Mouse (Mus musculus) CH12.LX (cell line): ENCODE data around the gene Hecw2.

Experiments used
- CTCF ChIP-seq, 2 experiments: IDR thresholded peaks in 1 of 2; conservative IDR thresholded peaks in 1 of 2; 2 replicates each; pipeline ENCODE4 v1.5.1; 2011 to 2012; ENCODE audit warnings: low read depth in 2 of 2, low read length in 2 of 2, improper control_type of control experiment in 1 of 2, inconsistent platforms in 1 of 2, mild to moderate bottlenecking in 1 of 2, moderate library complexity in 1 of 2
- MAX ChIP-seq: IDR thresholded peaks from 2 replicates; pipeline ENCODE4 v1.6.1; 2011; ENCODE audit warnings: low read length, improper control_type of control experiment

DNA sequence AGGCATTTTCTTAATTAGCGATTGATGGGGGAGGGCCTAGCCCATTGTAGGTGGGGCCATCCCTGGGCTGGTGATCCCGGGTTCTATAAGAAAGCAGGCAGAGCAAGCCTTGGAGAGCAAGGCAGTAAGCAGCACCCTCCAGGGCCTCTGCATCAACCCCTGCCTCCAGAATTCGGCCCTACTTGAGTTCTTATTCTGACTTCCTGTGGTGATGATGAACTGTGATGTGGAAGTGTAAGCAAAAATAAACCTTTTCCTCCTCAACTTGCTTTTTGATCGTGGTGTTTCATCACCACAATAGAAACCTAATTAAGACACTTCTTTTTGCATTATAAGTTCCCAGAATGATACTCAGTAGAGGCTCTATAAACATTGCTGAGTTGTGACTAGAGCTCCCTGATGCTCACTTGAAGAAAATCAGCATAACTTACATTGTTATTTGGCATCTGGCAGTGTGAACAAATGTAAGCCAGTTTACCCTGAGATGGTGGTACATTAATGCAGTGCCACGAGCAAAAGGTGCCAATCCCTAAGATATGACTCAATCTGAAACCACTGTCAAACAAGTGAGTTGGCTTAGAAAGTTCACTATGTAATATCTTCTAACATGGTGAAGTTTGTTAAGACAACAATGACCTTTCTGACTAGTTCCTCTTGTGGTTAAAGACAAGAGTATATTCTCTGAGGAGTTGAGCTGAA, 349.9 kb downstream of the Hecw2 start:
- TF ChIP-seq MAX (no peak), CTCF (conservative IDR thresholded peaks at IDR 0.05 in 1 of 2, IDR thresholded peaks at IDR 0.05 in 1 of 2; ENCODE audit: low read depth in 2 of 2, low read length in 2 of 2) (no peak)
